Mouse (Mus musculus) heart, embryonic 11.5 days (tissue): Measurements from ENCODE around the gene Eml1. TPM values are rescaled to one million over a fixed set of nuclear protein-coding genes. Genes with fewer than 3 reads are reported as not detected.
A peak's percentile ranks its signal among the peaks of the same experiment; 100 is the strongest.

Experiments used
- ATAC-seq: fragments of 200-750 bp; cut with Nextera tagmentation; replicated peaks from 2 replicates; pipeline ENCODE4 v1.8.0; 2017; ENCODE audit warnings: moderate library complexity; ENCODE audit not compliant: insufficient number of reproducible peaks, low FRiP score, low TSS enrichment
- H3K27ac ChIP-seq: fragments of 300-500 bp; sonication (generic); 2 replicates; pipeline ENCODE4 v1.5.1; 2014; ENCODE audit warnings: mild to moderate bottlenecking, low read depth, low read length
- H3K27me3 ChIP-seq: fragments of 300-500 bp; sonication (generic); 2 replicates; pipeline ENCODE4 v1.6.1; 2014; ENCODE audit warnings: mild to moderate bottlenecking, low read length, mixed read lengths; ENCODE audit not compliant: control insufficient read depth, insufficient read depth
- H3K36me3 ChIP-seq: fragments of 300-500 bp; sonication (generic); 2 replicates; pipeline ENCODE4 v1.6.1; 2014; ENCODE audit warnings: mild to moderate bottlenecking, low read length, moderate library complexity, mixed read lengths; ENCODE audit not compliant: control insufficient read depth, insufficient read depth
- H3K4me1 ChIP-seq: fragments of 300-500 bp; sonication (generic); 2 replicates; pipeline ENCODE4 v1.6.1; 2014; ENCODE audit warnings: low read length; ENCODE audit not compliant: control insufficient read depth, insufficient read depth
- H3K4me2 ChIP-seq: fragments of 300-500 bp; sonication (generic); 2 replicates; pipeline ENCODE4 v1.6.1; 2014; ENCODE audit warnings: mild to moderate bottlenecking, moderate library complexity
- H3K4me3 ChIP-seq: fragments of 300-500 bp; sonication (generic); 2 replicates; pipeline ENCODE4 v1.5.1; 2014; ENCODE audit warnings: low read depth, low read length
- H3K9ac ChIP-seq: fragments of 300-500 bp; sonication (generic); 2 replicates; pipeline ENCODE4 v1.6.1; 2014; ENCODE audit warnings: mild to moderate bottlenecking, low read depth, low read length, moderate library complexity
- H3K9me3 ChIP-seq: fragments of 300-500 bp; sonication (generic); replicated peaks from 2 replicates; pipeline ENCODE4 v1.6.1; 2016; ENCODE audit warnings: low read length; ENCODE audit not compliant: control insufficient read depth
- WGBS: fragments of 180-500 bp; shearing (Covaris S2); extraction: QIAGEN DNeasy Blood & Tissue Kit; methylation state at CpG from one replicate; pipeline ENCODE4 v1.1.7; 2014; ENCODE audit not compliant: insufficient replicate concordance; 5-methylcytosine and 5-hydroxymethylcytosine counted together
- polyA plus RNA-seq: library from polyadenylated mRNA; unstranded; fragments of >200 nt; fragmentation: Nextera tagmentation; extraction: Ambion mirVana; gene quantifications from 2 replicates; pipeline ENCODE4 v1.2.1, GENCODE M21; 2014

The Eml1 gene
- polyA plus RNA-seq, 1 experiment from 2014 or later = 48.3 TPM

DNA sequence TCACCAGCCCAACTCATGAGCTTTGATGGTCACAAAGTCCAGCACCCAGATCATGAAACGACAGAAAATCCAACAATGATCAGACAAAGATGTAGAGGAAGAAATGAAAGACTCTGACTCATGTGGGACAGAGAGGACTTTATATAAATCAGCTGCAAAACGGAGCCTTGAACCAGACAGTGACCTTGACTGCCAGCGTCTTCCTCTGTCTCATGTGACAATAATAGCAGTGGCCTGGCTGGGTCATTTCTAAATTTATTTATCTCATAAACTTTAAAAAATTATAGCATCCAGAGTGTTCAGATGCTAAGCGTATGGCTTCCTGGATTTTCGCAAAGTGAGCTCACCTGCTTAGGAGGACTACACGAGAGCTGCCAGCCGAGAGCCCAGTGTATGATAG lies 27.9 kb downstream of the Eml1 start:
- Histone ChIP-seq H3K9ac (no peak overlapping the region), H3K4me1 (peaks cover 6% of the 10 kb centered on the region), H3K27me3 (no peaks in the 10 kb centered on the region), H3K27ac (no peak overlapping the region), H3K36me3 (no peaks in the 10 kb centered on the region), H3K9me3 (no peaks in the 10 kb centered on the region), H3K4me3 (no peak overlapping the region), H3K4me2 (no peak overlapping the region)
- no peak for ATAC-seq
- WGBS = 75% methylated on average over 7 of the region's 7 CpGs

DNA sequence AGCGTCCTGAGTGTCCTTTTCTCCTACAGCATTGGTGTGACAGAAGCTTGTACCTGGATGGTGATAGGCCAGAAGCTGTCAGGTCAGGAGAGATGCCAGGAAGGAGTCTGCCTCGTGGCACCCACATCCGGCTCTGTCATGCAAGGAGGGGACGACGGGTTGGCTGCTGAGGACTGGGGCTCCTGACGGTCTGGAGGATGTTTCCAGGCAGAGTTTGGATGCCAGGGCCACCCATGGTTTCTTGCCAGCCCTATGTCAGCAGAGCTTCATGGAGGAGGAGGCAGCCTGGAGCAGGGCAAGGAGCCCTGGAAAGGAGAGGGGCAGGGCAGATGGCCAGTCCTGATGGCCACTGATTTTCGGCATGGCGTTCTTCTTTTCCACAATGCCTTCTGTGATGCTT lies 28.4 kb downstream of the Eml1 start:
- Histone ChIP-seq H3K4me2 (no peak overlapping the region), H3K4me3 (no peak overlapping the region), H3K27me3 (no peaks in the 10 kb centered on the region), H3K9ac (no peak overlapping the region), H3K9me3 (no peaks in the 10 kb centered on the region), H3K36me3 (no peaks in the 10 kb centered on the region), H3K4me1 (peaks cover 2% of the 10 kb centered on the region; the same call in 1 of the 2 replicates), H3K27ac (no peak overlapping the region)
- ATAC-seq = no peak
- 79% methylated on average over 8 of the region's 8 CpGs for WGBS

DNA sequence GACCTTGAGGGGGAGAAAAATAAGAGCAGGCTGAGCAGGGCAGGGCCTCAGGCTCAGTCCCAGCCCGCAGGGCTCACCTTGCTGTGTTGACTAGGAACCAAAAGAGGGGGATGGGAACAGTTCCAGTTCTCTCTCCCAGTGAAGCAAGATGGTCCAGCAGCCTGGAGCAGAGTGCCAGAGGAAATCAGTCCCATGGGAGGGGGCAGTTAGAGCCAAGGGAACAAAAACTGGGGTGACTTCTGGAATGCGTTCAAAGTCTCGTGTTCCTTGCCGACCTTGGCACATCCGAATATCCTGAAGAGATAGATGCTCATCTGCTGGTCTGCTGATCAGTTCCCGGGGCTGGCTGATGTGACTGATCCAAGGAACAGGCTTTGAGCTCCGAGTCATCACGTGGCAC lies 30.2 kb downstream of the Eml1 start:
- 60% methylated on average over 8 of the region's 8 CpGs for WGBS
- H3K9ac ChIP-seq = no peak overlapping the region
- H3K4me1 ChIP-seq = peaks cover 2% of the 10 kb centered on the region; the same call in 1 of the 2 replicates
- H3K27ac ChIP-seq = no peak overlapping the region
- H3K36me3 ChIP-seq = no peaks in the 10 kb centered on the region
- ATAC-seq = no peak
- no peak overlapping the region for H3K4me3 ChIP-seq
- H3K9me3 ChIP-seq = no peaks in the 10 kb centered on the region
- H3K4me2 ChIP-seq = no peak overlapping the region
- no peaks in the 10 kb centered on the region for H3K27me3 ChIP-seq

DNA sequence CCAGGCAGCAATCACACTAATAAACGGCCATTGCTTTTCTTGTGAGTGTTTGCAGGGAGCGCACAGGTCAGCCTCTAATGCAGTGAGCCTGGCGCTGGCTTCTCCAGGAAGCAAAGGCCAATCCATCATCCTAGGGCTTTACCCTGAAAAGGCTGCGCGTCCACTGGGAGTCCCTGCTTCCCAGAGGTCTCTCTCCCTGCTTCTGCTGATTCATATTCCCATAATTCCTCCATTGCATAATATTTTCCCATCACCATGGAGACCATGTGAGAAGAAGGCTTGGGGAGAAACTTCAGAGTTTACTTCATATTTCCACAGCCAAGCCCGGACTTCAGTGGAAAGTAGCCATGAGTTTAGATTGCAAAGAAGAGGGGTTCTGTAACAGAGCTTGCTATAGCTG lies 33.2 kb downstream of the Eml1 start:
- H3K27me3 ChIP-seq = no peaks in the 10 kb centered on the region
- H3K4me1 ChIP-seq = peaks cover 2% of the 10 kb centered on the region; the same call in 1 of the 2 replicates
- H3K36me3 ChIP-seq = no peaks in the 10 kb centered on the region
- ATAC-seq = no peak
- H3K9ac ChIP-seq = no peak overlapping the region
- H3K9me3 ChIP-seq = no peaks in the 10 kb centered on the region
- 61% methylated on average over 6 of the region's 6 CpGs for WGBS
- no peak overlapping the region for H3K4me2 ChIP-seq
- H3K4me3 ChIP-seq = no peak overlapping the region
- H3K27ac ChIP-seq = no peak overlapping the region

DNA sequence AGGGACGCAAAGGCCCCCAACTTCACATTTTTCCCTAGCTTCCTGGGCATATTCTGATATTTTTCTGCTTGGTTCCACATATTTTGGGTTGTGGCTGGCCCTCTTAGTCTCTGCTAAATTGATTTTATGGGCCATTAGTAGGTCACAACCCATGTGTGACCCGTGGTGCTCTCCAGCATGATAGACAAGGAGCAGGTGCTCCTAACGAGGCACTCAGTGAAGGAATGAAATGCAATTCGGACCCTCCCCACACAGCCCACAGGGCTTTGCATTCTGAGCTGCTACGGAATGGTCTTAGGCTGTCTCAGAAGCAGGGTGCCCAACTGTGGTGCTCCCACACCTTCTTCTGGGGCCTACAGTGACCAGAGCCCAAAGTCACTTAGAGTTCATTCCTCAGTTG lies 38.3 kb downstream of the Eml1 start:
- no peak overlapping the region for H3K4me2 ChIP-seq
- WGBS = 67% methylated on average over 5 of the region's 5 CpGs

DNA sequence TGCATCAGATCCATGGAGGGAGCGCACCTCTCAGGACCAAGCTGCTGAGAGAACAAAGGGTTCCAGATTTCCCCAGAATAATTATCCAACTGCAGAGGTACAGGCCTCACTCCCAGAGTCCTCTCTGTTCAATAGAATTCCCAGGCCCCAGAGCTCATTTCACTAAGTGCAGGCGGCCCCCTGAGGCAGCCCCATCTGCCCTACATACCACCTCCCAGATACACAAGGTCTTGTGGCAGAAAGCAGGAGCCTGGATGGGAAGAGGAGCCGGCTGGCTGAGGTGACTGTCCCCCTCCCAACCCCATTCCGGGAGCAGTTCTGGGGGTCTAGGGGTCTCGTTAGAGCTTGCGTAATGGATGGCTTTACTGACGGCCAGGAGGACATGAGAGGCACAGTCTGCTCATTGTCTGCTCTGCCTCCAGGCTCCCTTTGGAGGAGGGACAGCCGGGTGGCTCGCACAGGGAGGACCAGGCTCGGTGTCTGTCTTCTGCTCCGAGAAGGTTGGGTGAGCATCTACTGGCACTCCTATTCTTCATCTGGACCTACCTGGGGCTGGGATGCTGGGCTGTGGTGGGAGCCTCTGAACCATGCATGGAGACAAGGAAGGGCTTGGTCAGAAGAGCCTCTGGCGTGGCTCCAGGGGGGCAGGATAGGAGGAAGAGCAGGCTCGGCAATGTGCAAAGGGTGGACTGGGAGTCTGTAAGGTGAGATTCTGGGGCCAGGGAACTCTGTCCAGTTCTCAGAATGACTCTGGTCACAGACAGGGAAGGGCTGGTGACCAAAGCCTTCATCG lies 39.9 kb downstream of the Eml1 start:
- no peaks in the 10 kb centered on the region for H3K27me3 ChIP-seq
- WGBS = 57% methylated on average over 14 of the region's 14 CpGs
- no peaks in the 10 kb centered on the region for H3K36me3 ChIP-seq
- H3K9ac ChIP-seq = no peak overlapping the region
- no peak for ATAC-seq
- H3K4me3 ChIP-seq = no peak overlapping the region
- H3K4me2 ChIP-seq = no peak overlapping the region
- no peak overlapping the region for H3K27ac ChIP-seq
- no peaks in the 10 kb centered on the region for H3K9me3 ChIP-seq
- H3K4me1 ChIP-seq = peaks cover 4% of the 10 kb centered on the region; the same call in 1 of the 2 replicates

More for the DNA sequence above, 38.3 kb downstream of the Eml1 start:
- no peak for ATAC-seq
- Histone ChIP-seq H3K36me3 (no peaks in the 10 kb centered on the region), H3K27ac (no peak overlapping the region), H3K4me3 (no peak overlapping the region), H3K4me1 (peaks cover 4% of the 10 kb centered on the region; the same call in 1 of the 2 replicates), H3K27me3 (no peaks in the 10 kb centered on the region), H3K9me3 (no peaks in the 10 kb centered on the region), H3K9ac (no peak overlapping the region)

DNA sequence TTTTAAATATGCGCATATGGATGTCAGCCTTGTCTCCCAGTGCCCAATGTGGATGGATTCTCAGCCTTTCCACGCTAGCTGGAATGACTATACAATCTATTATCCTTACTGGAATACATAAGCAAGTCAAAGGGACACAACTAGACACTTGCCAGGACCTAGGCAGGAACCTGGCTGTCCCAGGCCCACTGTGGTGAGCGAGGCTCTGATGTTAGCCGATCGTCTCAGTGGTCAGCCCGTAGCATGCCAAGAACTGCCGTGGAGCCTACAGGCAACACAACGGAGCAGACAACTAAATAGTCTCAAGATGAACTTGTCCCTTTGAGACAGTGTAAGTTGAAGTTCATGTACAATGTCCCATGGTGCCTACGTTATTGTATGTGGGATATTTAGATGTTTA lies 44.2 kb downstream of the Eml1 start:
- peaks cover 4% of the 10 kb centered on the region; the same call in 1 of the 2 replicates for H3K4me1 ChIP-seq
- H3K4me2 ChIP-seq = no peak overlapping the region
- H3K27ac ChIP-seq = no peak overlapping the region
- H3K9ac ChIP-seq = no peak overlapping the region
- 91% methylated on average over 9 of the region's 9 CpGs for WGBS
- no peaks in the 10 kb centered on the region for H3K27me3 ChIP-seq
- H3K9me3 ChIP-seq = no peaks in the 10 kb centered on the region
- no peak overlapping the region for H3K4me3 ChIP-seq
- H3K36me3 ChIP-seq = no peaks in the 10 kb centered on the region
- ATAC-seq = no peak

DNA sequence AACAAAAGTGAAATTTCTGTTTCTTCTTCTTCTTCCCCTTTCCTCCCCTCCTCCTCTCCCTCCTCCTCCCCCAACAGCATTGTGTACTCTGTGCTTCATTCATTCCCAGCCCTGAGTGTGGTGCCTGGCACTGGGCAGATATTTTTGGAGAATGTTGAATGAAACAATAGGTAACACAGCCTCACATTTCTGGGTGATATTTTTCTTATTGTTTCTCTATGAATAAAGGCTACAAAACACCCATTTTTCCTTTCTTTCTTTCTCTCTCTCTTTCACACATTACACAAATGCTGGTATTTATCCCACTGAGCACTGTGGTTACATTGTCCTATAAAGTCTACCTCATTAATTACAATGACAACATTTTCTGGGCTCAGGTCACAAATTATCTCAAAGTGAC lies 48.8 kb downstream of the Eml1 start:
- H3K9me3 ChIP-seq = no peaks in the 10 kb centered on the region
- H3K27ac ChIP-seq = no peak overlapping the region
- H3K4me2 ChIP-seq = no peak overlapping the region
- H3K4me1 ChIP-seq = no peaks in the 10 kb centered on the region; the same call in 1 of the 2 replicates
- H3K27me3 ChIP-seq = no peaks in the 10 kb centered on the region
- no peak overlapping the region for H3K9ac ChIP-seq
- no peak overlapping the region for H3K4me3 ChIP-seq
- ATAC-seq = no peak
- H3K36me3 ChIP-seq = no peaks in the 10 kb centered on the region

DNA sequence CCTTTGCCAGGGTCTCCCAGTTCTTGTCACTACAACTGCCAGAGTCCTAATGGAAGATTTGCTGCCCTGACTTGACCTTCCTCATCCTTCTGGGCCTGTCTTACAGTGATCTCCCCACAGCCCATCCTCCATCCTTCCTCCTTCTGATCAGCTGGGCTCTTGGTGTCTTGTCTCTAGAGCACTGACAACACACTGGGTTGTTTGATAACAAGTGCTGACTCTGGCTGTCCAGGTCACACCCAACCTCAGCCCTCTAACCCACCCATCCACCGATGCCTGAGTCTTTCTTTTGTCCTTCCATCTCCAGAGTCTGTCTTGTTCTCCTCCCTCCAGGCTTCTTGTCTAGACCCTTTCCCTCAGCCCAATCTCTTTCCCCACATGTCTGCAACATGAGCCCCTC lies 50.7 kb downstream of the Eml1 start:
- Histone ChIP-seq H3K4me1 (no peaks in the 10 kb centered on the region; the same call in 1 of the 2 replicates), H3K36me3 (no peaks in the 10 kb centered on the region), H3K4me2 (peak overlapping the region; percentile 20; the same call in 1 of the 2 replicates), H3K9me3 (no peaks in the 10 kb centered on the region), H3K4me3 (no peak overlapping the region), H3K27me3 (no peaks in the 10 kb centered on the region), H3K27ac (peak overlapping the region; percentile 50; the same call in 1 of the 2 replicates), H3K9ac (no peak overlapping the region)
- peak; percentile 72 for ATAC-seq
- WGBS = 39% methylated on average over 1 of the region's 1 CpGs
